Mouse (Mus musculus): Measurements from ENCODE around the gene Tle6.

Gene Tle6

DNA sequence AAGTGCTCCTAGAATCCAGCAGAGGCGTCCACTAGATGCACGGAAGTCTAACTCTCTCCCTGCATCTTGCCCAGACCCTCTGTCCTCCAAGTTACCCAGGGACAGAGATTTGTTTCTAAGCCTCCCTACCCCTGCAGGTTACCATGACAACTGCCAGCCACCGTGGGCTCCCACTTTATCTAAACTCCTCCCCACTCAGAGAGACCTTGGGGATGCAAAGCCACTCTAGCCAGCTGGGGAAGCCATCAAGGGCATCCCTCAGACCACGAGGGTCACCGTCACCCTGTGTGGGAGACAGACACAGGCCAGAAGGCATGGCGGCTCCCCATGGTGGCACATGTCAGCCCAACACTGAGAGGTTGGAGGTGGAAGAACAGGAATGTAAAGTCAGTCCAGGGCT lies 17.5 kb downstream of the Tle6 start:
- no peak for DNase-seq

- peak; percentile 25 for DNase-seq
These were observed 20.3 kb downstream of the Tle6 start for GRCm38 (mm10) chr10:81580441-81581070.

DNA sequence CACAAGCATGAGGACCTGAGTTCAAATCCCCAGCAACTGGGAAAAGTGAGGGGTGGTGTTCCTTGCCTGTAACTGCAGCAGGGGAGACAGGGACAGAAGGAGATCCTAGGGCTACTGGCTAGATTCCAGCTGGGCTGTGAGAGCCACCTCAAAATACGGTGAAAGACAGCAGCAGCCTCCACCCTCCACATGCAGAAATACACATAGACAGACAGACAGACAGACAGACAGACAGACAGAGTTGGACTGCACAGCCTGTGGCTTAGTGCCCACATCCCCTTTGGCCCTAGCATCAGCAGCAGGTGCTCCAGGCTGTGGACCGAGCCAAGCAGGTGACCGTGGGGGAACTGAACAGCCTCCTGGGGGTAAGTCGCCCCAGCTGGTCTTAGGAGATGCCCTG lies 20.9 kb downstream of the Tle6 start:
- DNase-seq = no peak

DNA sequence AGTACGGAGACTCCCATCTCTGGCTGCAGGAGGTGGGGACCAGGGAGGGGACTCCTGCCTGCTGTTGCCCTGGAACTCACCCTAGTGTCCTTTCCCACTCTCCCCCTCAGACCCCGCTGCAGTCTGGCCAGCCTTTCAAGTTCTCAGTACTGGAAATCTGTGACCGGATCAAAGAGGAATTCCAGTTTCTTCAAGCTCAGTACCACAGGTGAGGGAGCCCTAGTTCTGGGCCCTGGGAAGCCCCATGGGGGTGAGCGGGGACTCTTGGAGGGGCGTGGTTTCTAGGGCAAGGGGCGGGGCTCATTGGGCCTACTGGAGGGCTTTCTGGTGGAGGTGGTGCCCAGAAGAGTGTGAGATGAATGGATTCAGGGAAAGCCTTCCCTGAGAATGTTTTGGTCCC lies 25.2 kb downstream of the Tle6 start:
- DNase-seq = peak; percentile 51

GRCm38 (mm10) chr10:81575208-81575631 lies 25.7 kb downstream of the Tle6 start:
- peak; percentile 50 for DNase-seq

GRCm38 (mm10) chr10:81574081-81575056 lies 26.5 kb downstream of the Tle6 start, which contains the start of gene Tle2:
TSS of gene Tle2 (plus strand) at chr10:81574561.
- peak; percentile 29 for DNase-seq

- DNase-seq = no peak
These were observed 27.9 kb downstream of the Tle6 start for GRCm38 (mm10) chr10:81572975-81573374.

GRCm38 (mm10) chr10:81572133-81572671 lies 28.7 kb downstream of the Tle6 start:
- no peak for DNase-seq

DNA sequence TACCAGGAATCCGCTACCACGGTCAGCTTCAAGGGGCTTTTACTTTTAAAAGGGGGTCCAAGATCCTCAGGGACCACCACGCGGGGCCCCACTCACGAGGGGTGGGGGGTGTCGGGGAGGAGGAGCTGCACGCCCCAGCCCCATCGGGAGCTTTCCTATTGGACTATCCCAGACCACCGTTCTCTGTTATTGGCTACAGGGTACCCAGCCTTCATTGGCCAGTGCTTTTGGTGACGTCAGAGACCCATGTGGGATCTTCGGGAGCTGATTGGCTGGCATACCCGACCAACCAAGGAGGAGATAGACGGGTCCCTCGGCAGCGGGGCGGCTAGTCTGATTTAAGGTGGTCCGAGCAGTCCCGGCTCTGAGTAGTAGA lies 29.4 kb downstream of the Tle6 start:
- peak; percentile 97 for DNase-seq

- DNase-seq = peak; percentile 89
These were observed 29.9 kb downstream of the Tle6 start for GRCm38 (mm10) chr10:81570831-81571500.

GRCm38 (mm10) chr10:81570238-81570800 lies 30.6 kb downstream of the Tle6 start:
- no peak for DNase-seq

DNA sequence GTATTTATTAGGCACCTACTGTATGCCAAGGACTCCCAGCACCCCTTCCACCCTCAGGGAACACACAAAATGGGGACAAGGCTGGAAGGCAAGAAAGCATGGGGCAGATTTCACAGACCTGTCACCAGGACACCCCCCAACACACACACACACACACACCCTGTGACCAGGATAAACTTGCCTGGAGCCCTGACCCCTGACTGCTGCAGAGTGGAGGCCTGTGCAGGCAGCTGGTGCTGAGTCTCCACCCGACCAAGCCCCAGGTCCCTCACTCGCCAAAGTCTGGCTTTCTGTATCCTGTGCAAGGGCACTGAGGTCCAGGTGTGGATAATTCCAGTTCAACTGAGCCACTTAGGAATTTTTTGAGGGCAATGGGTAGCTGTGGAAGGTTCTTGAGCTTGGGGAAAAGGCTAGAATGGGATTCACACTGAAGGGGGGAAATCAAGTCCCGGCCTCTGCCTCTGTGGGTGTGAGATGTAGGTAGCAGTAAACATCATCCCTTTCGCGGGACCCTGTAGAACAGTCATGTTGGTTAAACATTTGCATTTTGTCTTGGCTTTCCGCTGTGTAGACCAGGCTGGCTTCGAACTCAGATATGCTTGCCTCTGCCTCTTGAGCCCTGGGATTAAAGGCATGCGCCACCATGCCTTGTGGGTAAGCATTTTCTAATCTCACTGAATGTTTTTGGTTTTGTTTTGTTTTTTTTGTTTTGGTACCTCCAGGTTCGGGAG lies 31.2 kb downstream of the Tle6 start:
- no peak for DNase-seq

DNA sequence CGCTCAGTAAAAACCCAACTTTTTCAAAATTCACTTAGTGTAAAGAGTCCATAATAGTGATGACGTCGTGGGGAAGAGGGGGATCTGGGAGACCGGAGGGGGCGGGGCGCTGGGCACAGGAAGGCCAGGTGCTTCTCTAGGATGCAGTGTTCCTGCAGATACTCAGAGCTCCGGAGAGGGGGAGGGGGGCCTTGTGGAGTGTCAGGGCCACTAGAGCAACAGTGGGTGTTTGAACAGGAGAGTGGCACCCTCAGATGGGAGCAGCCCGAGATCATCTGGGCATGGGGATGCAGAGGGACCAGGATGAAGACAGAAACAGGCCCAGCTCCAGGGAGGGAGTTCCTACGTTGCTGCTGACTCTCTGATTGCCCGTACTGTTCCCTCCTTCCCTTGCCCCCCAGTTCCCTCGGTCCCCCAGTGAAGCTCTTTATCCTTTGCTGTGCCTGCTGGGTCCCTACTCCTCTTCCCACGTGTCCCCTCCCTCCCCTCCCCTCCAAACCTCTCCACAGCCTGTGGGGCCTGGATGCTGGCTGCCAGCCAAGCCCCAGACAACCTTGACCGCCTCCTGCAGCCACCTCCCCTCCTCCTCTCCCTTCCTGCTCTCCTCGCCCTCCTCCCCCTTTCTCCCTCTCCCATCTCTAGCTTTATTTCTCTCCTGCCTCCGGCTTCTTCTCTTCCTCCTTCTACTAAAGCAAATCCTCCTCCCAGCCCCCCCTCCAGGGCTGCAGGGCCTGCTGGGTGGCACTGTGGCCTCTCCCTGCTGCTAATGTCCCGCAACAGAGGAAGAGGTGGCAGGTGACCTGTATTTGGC lies 32.3 kb downstream of the Tle6 start:
- DNase-seq = peak; percentile 38

- DNase-seq = peak; percentile 89
These were observed 35.3 kb downstream of the Tle6 start for GRCm38 (mm10) chr10:81565257-81566228.

GRCm38 (mm10) chr10:81564734-81565133 lies 36.1 kb downstream of the Tle6 start:
- DNase-seq = peak; percentile 88

- peak; percentile 25 for DNase-seq
These were observed 36.7 kb downstream of the Tle6 start for GRCm38 (mm10) chr10:81564216-81564615.

DNA sequence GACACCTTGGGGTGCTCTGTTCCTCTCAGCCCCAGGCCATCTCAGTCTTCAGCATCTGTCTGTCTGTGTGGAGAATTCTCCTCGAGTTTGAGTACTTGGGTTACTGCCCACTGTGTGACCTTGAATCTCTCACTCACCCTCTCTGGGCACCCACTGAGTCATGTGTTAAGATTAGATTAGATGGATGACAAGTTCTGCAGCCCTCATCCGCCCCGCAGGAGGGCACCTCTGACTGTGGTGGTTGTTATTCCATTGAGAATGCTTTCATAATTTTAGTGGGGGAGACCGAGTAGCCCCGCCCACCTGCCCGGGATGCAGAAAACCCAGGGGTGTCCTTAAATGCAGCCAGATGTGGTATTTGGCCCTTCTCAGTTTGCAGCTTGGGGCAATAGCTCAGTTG lies 37.4 kb downstream of the Tle6 start:
- no peak for DNase-seq

GRCm38 (mm10) chr10:81562411-81562810 lies 38.5 kb downstream of the Tle6 start:
- no peak for DNase-seq

GRCm38 (mm10) chr10:81560719-81561459 lies 40.0 kb downstream of the Tle6 start:
- DNase-seq = peak; percentile 95

Measured in thymus, postnatal 25 days (tissue).